Mouse (Mus musculus) gastrocnemius, adult 18-20 months (tissue): ENCODE data around the gene Phlda2. TPM values are rescaled to one million over a fixed set of nuclear protein-coding genes. Genes with fewer than 3 reads are reported as not detected.

Experiments
- DNase-seq: peaks from one replicate; pipeline ENCODE4 v3.0.0; 2021; ENCODE audit warnings: low spot score
- total RNA-seq, 2 experiments: library from RNA; stranded (reverse); gene quantifications; 2 replicates each; pipeline ENCODE4 v1.2.3; 2021

The Phlda2 gene
- total RNA-seq, 2 experiments from 2014 or later: not detected

GRCm38 (mm10) chr7:143503926-143504325 lies 976 bp upstream of the Phlda2 start:
- DNase-seq: no peak

GRCm38 (mm10) chr7:143501643-143502417 lies 1.1 kb downstream of the Phlda2 start:
- peak; percentile 19 for DNase-seq

GRCm38 (mm10) chr7:143500912-143501311 lies 2.0 kb downstream of the Phlda2 start:
- DNase-seq: no peak

GRCm38 (mm10) chr7:143498584-143498983 lies 4.4 kb downstream of the Phlda2 start:
- no peak for DNase-seq

GRCm38 (mm10) chr7:143495104-143495961 lies 7.6 kb downstream of the Phlda2 start:
- no peak for DNase-seq

- no peak for DNase-seq
These were observed 9.3 kb downstream of the Phlda2 start for GRCm38 (mm10) chr7:143493616-143494126.

GRCm38 (mm10) chr7:143489735-143490134 lies 13.2 kb downstream of the Phlda2 start:
- DNase-seq: no peak

- no peak for DNase-seq
These were observed 20.4 kb downstream of the Phlda2 start for GRCm38 (mm10) chr7:143482541-143482940.

- DNase-seq: no peak
These were observed 21.1 kb downstream of the Phlda2 start for GRCm38 (mm10) chr7:143481806-143482387.

- peak; percentile 55 for DNase-seq
These were observed 22.5 kb downstream of the Phlda2 start for GRCm38 (mm10) chr7:143480498-143480897.

GRCm38 (mm10) chr7:143477800-143478199 lies 25.1 kb downstream of the Phlda2 start:
- no peak for DNase-seq

GRCm38 (mm10) chr7:143476702-143477335 lies 26.1 kb downstream of the Phlda2 start:
- no peak for DNase-seq

- no peak for DNase-seq
These were observed 27.1 kb downstream of the Phlda2 start for GRCm38 (mm10) chr7:143475876-143476275.

GRCm38 (mm10) chr7:143474811-143475210 lies 28.1 kb downstream of the Phlda2 start:
- DNase-seq: no peak

GRCm38 (mm10) chr7:143473347-143474101 lies 29.4 kb downstream of the Phlda2 start, which contains the start of gene Slc22a18:
TSS of gene Slc22a18 (plus strand) at chr7:143473736.
- peak; percentile 43 for DNase-seq

- peak; percentile 76 for DNase-seq
These were observed 33.0 kb downstream of the Phlda2 start for GRCm38 (mm10) chr7:143469946-143470345.

- no peak for DNase-seq
These were observed 35.2 kb downstream of the Phlda2 start for GRCm38 (mm10) chr7:143467714-143468113.

- DNase-seq: peak; percentile 85
These were observed 36.8 kb downstream of the Phlda2 start for GRCm38 (mm10) chr7:143466099-143466677.

- peak; percentile 39 for DNase-seq
These were observed 38.0 kb downstream of the Phlda2 start for GRCm38 (mm10) chr7:143464811-143465560.
